Mouse (Mus musculus) cerebellum, postnatal 14 days (tissue): ENCODE data around the gene Serpinf1.
"Not testable (repeated sequence)": the region's sequence is repeated elsewhere in the genome, so short reads cannot be mapped to it uniquely, and the experiment has no call there.

Source experiments
- DNase-seq, 2 experiments: peaks; one replicate each; pipeline ENCODE4 v3.0.0; 2021; ENCODE audit warnings: mixed read lengths in 2 of 2

Gene Serpinf1

DNA sequence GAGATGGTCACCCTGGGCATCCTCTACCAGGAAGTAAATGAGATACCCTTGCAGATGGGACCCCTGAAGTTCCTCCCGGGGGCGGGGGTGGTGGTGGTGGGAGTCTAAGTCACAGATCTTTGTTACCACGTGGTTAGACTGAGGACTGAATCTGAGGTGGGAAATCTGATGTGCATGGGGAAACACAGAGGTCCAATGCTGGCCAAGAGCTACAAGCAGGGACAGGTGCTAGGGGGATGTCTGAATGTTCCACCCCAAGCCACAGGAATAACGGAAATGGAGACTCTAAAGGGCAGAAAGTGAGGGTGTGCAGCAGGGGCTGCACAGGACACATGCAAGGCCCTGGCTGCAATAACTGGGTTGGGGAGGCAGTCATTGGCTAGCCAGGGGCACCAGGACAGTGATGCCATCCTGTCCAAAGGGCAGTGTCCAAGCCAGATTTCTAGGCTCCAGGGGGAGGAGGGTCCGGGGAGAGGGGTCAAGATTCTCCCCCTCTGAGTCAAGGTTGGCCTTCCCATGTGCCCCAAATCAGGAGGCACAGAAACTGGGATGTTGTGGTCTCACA lies 1.6 kb downstream of the Serpinf1 start:
- DNase-seq: no peak

DNA sequence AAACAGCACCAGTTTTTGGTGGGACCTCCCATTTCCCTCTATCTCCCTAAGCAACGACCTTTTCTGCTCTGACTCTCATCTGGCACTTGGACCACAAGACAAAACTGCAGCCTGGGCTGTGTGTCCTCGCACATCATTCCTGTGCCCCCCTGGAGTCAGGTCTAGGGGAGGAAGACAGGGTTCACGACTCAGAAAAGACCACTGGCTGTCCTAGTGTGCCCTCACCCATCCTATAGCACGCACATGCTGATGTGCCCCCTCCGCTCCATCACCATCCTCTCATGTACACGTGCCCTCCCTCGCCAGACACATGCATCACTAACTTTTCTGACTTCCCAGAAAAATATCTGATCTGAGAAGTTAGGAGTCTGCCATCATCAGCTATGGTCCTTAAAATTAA lies 2.5 kb downstream of the Serpinf1 start:
- no peak for DNase-seq

DNA sequence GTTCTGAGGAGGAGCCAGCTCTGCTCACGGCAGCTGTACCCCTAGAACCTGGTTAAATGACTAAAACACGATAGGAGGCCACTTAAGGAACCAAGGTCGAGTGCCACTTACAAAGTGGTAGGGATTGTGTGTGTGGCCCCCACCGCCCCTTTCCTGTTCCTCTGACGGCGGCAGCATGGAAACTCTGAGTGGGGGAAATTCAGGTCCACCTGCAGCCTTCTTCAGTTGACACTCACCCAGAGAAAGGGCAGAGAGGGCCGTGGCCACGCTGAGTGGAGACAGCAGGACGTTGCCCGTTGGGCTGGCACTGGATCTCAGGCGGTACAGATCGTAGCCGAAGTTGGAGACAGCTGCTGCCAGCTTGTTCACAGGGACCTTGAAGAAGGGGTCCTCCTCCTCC lies 6.5 kb downstream of the Serpinf1 start:
- DNase-seq: no peak

DNA sequence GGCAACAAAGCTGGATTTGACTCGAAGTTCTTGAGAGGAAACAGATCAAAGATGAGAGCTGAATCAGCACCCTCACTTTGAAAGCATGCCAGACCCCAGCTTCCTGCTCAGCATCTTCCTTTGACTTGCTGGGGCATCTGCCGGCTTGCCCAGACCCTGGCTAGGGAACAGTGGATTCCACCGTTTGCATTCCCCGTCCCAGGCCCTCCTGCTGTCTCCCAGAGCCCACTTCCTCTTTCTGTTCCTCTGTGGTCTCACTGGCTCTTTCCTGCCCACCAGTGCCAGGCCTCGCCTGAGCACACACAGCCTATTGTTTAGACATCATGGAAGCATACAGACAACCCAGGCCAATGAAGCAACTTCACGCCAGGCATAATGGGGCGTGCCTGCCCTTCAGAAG lies 7.4 kb downstream of the Serpinf1 start:
- DNase-seq: no peak

DNA sequence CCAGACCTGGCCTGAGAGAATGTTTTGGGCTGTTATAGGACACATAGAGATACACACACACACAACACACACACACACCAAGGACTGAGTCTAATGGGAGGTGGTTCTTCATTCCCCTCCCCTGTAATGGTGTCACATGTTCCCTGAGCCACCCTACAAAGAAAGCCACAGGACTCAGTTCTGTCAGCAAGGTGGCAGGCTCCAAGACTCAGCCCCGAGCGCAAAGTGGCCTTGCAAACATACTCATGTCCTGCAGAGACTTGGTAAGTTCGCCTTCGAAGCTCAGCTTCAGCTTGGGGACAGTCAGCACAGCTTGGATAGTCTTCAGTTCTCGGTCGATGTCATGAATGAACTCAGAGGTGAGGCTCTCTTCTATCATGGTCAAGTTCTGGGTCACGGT lies 11.9 kb downstream of the Serpinf1 start:
- DNase-seq: no peak

DNA sequence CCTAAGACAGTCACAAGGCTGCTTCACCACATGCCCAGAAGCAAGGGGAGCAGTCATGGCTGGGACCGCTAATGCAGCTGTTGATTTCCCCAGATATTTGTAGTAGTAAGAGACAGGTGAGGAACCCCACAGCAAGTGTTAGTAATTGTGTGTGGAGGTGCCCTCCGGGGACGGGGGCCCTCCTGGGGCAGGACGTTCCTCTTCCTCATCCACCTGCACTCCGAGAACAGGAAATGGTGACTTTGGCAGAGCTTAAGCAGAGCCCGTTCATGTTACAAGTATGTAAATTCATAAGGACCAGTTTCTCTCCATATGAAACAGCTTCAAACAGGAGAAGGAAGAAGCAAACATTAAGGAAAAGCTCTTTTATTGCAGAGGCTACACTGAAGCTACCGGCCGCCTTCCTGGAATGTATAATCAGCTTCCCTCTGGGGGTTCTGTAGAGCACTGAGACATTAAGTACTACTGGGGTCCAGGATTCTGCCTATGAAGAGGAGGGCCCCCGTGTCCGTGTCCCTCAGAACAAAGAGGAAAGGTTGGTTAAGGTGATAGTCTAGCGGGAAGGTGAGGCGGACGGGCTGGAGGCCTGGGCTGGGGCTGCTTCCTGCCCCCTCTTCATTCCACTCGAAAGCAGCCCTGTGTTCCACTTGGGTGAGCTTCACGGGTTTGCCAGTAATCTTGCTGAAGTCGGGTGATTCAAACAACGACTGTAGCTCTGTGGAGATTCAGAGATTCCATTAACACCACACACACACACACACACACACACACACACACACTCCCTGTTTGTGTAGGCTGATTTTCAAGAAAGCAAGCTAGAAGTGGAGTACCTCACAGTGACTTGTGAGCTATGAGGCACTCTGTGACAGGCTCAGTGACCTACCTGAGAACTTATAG lies 12.6 kb downstream of the Serpinf1 start:
- DNase-seq: no peak

DNA sequence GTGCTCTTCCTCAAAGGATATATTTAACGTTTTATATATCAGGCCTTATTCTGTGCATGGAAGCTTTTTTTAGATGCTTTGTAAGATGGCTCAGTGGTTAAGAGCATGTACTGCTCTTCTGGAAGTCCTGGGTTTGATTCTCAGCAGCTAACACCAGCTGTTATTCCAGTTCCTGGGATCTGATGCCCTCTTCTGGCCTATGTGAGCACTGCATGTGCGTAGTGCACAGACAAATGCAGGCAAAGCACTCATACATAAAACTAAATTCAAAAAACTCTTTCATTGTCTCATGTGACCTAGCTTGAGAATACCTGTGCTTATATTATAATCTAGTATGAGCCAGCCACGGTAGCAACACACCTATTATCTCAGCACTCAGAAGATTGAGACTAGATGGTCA lies 15.6 kb downstream of the Serpinf1 start:
- DNase-seq: peak; percentile 34 to 65

DNA sequence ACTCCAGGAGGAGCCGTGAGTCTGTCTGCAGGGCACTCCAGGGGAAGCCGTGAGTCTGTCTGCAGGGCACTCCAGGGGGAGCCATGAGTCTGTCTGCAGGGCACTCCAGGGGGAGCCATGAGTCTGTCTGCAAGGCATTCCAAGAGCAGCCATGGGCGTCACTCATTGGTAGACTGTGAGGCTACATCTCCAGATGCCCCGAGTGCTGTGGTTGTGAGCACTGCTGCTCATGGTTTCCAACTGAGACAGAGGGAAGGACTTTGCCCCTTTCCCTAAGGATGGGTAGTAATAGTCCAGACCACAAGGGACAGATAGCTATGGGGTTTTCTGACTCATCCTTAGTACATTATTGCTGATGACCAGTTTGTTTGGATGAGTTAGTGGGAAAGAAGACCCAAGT lies 16.4 kb downstream of the Serpinf1 start:
- DNase-seq: no peak

DNA sequence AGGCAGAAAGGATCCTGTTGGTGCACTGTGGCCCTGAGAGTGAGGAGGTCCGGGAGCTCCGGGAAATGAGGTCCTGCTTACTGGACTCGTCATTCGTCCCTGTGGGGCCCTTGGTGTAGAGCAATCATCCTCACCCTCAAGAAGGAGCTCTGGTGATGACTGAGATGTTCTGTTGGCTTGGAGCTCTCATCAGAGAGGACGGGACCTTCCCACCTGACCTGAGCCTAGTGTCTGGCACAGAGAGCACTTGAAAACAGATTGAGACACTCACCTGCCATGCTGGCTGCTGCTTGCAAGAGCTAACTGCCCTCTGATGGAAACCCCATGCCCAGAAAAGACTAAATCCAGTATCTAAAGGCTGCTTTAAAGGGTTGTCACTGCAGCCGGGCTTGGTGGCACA lies 17.7 kb downstream of the Serpinf1 start:
- DNase-seq: peak in 1 of 2 experiments; percentile 29

DNA sequence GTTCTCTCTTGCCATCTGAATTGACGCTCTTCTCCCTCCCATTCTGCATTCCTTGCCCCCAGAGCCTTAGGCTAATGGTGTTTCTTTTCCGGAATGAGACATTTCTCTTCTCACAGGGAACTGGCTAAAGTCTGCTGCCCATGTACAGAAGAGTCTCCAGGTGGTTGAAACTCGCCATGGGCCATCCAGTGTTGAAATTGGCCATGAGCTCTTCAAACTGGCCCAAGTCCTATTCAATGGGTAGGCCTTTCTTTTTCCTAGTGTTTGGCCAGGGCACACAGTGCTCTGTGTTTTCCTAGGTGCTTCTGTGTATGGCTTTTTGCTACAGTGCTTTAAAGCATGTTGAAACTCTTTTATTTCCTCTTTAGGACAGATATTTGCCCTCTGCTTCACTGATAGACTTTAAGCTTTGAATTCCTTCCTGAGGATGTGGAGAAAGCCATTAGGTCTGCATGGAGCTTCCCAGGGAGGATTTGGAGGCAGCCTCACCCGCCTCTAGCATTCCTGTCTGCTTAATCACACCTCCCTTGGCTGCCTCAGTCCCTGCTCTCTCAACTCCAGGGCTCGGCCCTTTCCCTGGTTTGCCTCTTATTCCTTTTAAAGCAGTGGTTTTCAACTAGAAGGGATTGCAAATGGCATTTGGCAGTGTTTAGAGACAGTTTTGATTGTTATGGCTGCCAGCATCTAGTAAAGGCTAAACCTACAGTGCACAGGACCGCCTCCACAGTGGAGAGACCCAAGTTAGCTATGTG lies 19.0 kb downstream of the Serpinf1 start:
- DNase-seq: no peak

DNA sequence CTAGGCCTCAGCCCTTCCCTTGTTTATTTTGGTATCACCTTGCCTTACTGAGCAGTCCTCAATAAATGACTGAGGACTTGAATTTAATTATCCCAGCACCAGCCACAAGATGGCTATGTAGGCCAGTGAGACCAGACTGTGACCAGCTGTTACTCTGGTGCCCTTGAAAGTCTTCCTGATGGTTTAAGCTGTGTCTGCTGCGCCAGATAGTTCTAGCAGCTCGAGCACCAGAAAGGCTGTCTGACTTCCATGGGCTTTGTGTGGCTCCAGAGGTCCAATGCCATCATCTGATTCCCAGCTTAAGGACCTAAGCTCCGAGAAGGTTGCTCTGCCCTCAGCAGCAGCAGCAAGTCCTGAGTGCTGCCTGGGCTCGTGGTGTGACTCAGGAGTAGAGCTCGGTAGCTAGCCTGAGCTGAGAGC lies 20.2 kb downstream of the Serpinf1 start:
- peak; percentile 59 to 67 for DNase-seq

DNA sequence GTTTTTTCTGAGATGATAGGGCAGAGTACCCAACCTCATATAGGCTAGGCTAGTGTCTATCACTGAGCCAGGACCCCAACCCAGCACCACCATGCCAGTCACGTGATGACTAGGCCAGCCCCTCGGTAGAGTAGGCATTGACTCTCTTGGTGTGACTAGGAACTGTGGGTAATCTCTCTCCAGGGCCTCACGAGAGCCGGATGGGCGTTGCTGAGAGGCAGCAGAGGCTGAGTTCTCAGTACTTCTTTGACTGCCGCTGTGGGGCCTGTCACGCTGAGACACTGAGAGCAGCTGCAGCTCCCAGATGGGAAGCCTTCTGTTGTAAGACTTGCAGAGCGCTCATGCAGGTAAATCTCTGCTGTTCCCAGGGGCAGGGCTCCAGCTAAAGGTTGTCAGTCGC lies 22.4 kb downstream of the Serpinf1 start:
- peak; percentile 17 to 50 for DNase-seq

DNA sequence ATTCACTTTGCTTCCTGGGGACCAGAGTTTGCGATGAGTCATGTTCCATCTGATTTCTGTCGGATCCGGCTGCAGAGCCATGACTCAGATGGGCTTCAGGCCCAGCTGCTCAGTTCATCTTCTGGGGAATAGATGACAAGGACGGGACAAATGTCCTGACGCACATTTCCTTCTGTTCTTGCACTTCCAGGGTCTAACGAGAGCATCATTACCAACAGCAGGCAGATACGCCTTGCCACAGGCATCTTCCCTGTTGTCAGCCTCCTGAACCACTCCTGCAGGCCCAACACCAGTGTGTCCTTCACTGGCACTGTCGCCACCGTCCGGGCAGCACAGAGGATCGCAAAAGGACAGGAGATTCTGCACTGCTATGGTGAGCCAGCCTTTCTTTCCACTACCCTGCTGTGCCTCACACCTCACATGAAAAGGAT lies 23.1 kb downstream of the Serpinf1 start:
- DNase-seq: peak; percentile 49 to 61

DNA sequence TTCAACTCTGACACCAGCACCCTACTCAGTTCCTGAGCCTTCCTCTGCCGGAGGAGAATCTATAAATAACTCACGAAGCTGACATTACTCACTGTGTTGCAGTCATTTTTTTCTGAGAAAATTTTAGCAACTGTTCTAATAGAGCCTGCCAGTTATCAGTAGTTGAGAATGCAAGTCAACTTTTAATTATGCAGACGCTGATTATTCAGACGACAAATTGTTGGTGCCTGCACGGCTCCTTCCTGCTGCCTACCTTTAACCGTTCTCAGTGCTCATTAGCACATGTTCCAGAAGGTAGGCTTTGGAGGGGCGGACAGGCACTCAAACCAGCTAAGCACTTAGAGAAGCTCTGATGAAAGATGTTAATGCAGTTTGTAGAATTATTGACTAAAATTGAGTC lies 25.0 kb downstream of the Serpinf1 start:
- no peak for DNase-seq

DNA sequence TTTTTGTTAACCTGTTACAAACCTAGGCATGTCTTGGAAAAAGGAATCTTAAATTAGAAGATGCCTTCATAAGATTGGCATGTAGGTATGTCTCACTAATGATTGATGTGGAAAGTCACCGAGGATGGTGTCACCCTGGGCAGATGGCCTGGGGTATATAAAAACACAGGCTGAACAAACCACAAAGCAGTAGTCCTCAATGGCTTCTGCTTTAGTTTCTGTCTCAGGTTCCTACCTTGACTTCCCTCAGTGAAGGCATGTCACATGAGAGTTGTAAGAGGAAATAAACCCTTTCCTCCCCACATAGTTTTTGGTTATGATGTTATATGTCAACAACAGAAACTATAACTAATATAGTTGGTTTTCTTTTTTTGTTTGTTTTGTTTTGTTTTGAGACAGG lies 26.9 kb downstream of the Serpinf1 start:
- DNase-seq: no peak

DNA sequence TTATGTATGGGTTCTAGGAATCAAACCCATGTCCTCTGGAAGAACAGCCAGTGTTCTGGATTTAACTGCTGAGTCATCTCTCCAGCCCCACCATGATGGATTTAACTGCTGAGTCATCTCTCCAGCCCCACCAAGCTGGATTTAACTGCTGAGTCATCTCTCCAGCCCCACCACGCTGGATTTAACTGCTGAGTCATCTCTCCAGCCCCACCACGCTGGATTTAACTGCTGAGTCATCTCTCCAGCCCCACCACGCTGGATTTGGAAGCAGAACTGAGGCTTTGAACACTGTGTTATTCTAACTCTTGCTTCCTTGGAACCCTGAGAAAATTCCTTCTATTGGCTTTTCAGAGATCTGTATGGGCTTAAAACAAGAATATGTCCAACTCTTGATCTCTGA lies 39.0 kb downstream of the Serpinf1 start:
- DNase-seq: not testable (repeated sequence)

DNA sequence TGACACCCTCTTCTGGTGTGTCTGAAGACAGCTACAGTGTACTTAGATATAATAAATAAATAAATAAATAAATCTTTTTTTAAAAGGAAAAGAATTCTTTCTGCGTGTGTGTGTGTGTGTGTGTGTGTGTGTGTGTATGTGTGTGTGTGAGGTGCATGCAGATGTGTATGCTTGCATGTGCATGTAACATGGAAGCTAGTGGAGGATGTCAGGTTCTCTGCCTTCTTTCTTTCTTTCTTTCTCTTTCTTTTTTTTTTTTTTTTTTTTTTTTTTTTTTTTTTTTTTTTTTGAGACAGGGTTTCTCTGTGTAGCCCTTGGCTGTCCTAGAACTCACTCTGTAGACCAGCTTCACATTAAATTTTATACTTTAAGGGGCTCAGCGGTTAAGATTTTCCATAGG lies 43.7 kb downstream of the Serpinf1 start:
- DNase-seq: not testable (repeated sequence)

DNA sequence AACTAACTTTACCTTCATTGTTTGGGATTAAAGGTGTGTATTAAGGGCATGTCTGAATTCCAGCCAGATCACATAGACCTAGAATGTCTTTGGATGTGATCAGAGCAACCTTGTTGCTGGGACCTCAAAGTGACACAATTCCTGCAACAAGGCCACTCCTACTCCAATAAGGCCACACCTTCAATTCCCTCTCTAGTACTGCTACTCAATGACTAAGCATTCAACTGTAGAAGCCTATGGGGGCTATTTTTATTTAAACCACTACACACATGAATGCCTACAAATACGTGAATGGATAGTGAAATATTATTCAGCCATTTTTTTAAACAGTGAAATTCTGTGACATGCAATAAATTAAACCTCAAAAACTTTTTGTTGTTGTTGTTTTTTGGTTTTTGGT lies 45.4 kb downstream of the Serpinf1 start:
- no peak for DNase-seq
